Mouse (Mus musculus) urinary bladder, postnatal 36 days (tissue): Measurements from ENCODE around the gene Zfp462.
"Not testable (repeated sequence)": the region's sequence is repeated elsewhere in the genome, so short reads cannot be mapped to it uniquely, and the experiment has no call there.

Experiments used
- DNase-seq, 2 experiments: peaks; one replicate each; pipeline ENCODE4 v3.0.0; 2022; ENCODE audit warnings: low spot score in 2 of 2, mixed read lengths in 1 of 2

Gene Zfp462

GRCm38 (mm10) chr4:54944921-54945430 lies at the start of gene Zfp462:
Zfp462 (plus strand) TSS chr4:54945048.
- peak; percentile 50 to 70 for DNase-seq

DNA sequence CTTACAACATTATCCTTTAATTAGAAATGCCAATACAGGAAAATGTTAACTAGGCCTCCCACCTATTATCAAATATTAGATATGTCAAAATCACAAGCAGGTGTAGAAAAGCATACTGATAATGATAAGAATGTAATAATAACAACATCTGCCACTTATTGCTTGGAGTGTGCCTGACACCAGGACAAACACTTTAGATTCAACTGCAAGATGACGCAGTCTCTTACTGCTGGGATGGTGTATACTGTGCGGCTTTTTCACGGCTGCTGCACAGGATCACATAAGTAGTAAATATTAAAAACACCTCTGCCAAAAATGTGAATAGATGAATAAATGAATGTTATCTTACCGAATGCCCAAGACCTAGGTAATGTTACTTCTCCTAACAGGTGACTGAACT lies 48.8 kb upstream of the Zfp462 start:
- no peak for DNase-seq

DNA sequence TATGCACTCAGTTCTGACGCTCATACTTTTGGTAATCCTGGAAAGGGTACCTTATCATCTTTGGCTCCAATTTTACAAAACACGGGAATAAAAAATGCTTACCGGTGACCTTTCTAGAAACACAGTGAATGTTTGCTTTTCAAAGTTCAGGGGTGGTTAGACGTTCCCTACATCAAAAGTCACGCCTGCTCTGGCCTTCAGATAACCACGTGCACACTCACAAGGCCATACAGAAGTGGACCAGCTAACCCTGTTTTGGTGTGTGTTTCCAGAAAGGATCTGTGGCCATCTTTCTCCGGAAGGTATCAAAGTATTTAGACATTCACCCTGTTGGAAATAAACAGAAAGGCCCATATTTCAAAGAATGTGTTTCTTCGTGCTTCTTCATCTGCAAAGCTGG lies 40.2 kb upstream of the Zfp462 start:
- no peak for DNase-seq

DNA sequence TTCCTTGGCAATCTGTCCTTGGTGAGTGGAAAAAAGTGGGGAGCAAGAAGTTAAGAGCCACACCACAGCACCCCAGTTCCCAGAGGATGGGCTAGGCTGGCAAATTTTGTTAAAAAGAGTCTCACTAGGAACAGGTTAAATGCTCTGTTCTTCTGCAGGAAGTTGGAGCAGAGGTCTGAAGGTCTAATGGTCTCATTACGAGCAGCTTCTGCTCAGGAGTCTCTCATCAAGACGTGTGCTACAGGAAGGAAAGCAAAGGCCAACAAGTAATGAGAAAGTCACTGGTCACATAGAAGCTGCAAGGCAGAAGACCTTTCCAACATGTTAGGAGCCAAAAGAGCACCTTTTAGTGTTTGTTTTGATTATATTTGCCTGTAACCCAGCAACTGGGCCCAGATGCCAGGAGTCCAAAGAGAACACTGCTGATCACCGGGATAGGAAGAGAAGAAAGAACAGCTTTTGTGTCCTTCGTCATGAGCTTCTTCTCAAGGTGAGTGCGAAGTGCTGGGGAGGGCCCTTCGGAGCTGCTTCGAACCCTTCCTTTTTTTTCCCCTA lies 39.4 kb upstream of the Zfp462 start:
- DNase-seq: no peak

DNA sequence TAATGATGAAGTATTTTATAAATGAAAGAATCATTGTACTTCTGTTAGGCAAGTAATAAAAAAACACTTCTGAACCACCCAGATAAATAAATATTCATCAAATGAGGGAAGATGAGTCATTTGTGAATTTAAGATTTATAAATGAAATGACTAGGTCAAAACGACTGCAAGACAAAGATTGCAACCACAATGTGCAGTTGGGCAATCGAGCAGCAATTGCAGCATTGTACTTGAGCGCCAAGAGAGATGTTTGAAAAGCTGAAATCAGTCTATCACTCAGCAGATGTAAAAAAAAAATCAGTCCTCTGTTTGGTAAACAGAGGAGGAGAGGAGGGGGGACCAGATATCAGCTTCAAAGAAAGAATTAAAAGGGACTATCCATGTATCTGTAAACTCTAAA lies 34.5 kb upstream of the Zfp462 start:
- peak in 1 of 2 experiments; percentile 39 for DNase-seq

- no peak for DNase-seq
Measured at GRCm38 (mm10) chr4:54918276-54918675, 26.6 kb upstream of the Zfp462 start.

GRCm38 (mm10) chr4:54923386-54923785 lies 21.5 kb upstream of the Zfp462 start:
- no peak for DNase-seq

- DNase-seq: no peak
Measured at GRCm38 (mm10) chr4:54924306-54924705, 20.5 kb upstream of the Zfp462 start.

DNA sequence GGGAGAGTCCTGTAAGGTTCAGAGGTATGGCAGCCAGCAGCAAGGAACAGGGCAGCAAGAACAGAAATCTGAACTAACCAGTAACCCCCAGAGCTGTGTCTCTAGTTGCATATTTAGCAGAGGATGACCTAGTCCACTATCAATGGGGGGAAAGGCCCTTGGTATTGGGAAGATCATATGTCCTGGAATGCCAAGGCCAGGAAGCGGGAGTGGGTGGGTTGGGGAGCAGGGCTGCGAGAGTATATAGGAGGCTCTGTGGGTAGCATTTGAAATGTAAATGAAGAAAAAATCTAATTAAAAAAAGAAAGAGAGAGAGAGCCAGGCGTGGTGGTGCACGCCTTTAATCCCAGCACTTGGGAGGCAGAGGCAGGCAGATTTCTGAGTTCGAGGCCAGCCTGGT lies 18.4 kb upstream of the Zfp462 start:
- DNase-seq: not testable (repeated sequence)

GRCm38 (mm10) chr4:54927321-54928062 lies 17.4 kb upstream of the Zfp462 start:
- not testable (repeated sequence) for DNase-seq

GRCm38 (mm10) chr4:54929686-54930085 lies 15.2 kb upstream of the Zfp462 start:
- no peak for DNase-seq

DNA sequence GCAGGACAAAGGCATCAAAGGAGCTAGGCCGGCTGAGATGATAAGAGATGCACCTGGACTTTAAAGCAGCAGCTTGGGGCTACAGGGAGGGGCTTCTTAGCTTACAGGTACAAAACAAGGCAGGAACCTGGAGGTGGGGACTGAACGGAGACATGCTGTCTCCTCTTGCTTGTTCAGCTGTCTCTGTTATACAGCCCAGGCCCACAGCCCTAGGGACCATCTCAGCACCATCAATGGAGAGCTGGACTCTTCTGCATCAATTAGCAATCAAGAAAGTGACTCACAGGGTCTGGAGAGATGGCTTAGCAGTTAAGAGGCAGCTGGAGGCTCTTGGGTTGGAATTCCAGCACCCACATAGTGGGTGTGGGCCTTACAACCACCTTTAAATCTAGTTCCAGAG lies 12.2 kb upstream of the Zfp462 start:
- no peak for DNase-seq

DNA sequence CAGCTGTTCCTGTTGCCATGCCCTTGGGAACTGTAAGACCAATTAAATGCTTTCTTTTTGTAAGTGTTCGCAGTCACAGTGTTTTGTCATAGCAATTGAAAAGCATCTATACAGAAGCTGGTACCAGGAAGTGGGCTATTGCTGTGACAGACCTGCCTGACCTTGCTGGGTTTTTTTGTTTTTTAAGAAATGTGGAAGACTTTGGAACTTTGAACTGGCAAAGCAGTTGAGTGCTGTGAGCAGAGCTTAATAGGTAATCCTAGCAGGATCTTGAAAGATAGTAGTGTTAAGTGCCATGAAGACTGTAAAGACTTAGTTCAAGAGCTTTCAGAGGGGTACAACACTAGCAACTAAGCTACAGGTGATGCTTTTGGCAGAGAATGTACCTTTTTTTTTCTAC lies 7.7 kb upstream of the Zfp462 start:
- DNase-seq: no peak

- peak in 1 of 2 experiments; percentile 20 for DNase-seq
Measured at GRCm38 (mm10) chr4:54945603-54946445, 976 bp downstream of the Zfp462 start.

GRCm38 (mm10) chr4:54946662-54947055 lies 1.8 kb downstream of the Zfp462 start:
- no peak for DNase-seq

DNA sequence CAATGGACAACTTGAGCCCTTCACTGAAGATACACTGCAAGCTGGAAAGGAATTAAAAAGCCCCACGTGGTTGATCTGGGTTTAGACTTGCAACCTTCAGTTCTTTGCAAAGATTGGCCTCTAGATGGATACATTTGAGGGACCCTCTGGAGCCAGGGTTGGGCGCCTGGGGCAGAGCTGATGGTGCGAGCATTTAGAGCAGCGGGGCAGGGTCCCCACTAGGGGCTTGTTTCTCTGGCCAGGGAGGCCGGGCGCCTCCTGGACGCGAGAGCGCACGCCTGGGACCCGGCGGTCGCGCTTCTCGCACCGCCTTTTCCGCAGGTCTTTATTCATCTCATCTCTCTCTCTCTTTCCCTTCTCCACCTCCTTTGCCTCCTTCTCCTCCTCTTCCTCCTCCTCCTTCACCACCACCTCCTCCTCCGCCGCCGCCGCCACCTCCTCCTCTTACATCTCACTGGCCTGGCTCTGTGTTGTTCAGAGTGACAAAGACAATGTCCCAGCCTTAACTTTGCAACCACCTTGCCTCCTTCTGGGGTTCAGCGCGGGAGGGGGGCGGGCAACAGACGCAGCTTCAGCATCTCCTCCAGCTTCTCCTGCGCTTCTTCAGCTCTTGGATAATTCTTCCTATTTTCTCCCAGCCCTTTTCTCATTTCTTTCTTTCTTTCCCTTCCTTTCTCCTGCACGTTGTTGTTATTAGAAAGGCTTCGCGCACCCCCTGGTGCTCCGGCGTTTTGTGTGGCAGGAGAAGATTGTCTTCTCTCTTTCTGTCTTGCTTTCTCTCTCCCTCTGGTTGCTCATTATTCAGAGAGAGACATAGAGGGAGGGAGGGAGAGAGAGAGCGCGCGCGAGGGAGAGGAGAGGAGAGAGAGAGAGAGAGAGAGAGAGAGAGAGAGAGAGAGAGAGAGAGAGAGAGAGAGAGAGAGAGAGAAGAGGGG lies 2.5 kb downstream of the Zfp462 start:
- peak in 1 of 2 experiments; percentile 19 for DNase-seq

- DNase-seq: peak; percentile 36 to 38
Measured at GRCm38 (mm10) chr4:54947991-54948615, 3.3 kb downstream of the Zfp462 start.

DNA sequence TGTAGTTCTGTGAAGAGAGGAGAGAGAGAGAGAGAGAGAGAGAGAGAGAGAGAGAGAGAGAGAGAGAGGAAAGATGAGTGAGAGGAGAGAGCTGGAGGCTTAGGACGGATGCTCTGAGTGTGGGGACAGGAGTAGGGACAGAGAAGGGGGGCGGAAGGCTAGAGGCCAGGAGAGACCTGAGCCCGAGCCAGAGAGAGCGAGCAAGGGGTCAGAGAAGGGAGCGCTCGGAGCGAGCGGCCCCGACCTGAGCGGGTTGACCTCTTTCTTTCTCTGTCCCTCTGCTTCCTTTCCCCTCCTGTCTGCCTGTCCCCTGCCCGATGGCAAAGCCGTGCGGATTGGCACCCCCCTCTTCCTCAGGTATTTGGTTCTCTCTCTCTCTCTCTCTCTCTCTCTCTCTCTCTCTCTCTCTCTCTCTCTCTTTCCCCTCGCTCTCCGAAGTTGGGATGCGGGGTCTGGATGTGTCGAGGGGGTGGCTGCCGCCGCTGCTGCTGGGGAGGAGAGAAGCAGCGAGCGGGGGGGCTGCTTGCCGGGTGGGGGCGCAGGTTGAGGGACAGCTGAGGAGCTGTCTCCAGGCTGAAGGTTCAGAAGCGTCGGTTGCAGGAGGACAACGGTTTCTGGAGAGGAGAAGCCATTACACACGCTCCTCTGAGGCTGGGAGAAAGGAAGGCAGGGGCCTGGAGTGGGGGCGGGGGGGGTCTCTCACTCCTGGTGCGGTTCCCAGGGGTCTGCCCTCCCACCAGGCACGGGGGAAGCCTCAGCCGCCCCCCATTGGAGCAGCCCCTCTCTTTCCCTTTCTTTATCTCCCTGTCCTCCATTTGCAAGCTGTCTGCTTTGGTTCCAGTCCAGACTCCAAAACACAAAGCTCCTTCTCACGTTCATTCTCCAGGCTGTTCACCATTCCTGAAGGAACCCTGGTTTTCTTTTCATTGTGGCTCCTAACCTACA lies 4.0 kb downstream of the Zfp462 start:
- DNase-seq: peak in 1 of 2 experiments; percentile 32

- peak in 1 of 2 experiments; percentile 32 for DNase-seq
Measured at GRCm38 (mm10) chr4:54949561-54949940, 4.7 kb downstream of the Zfp462 start.

- DNase-seq: no peak
Measured at GRCm38 (mm10) chr4:54950136-54950535, 5.3 kb downstream of the Zfp462 start.
